Mouse (Mus musculus) C2C12 (cell line): ENCODE measurements around the gene Map3k5.

Experiments
- CEBPB ChIP-seq: IDR thresholded peaks from one replicate; pipeline ENCODE4 v1.6.1; 2011; ENCODE audit warnings: low read depth, mild to moderate bottlenecking, control low read depth, moderate library complexity
- CTCF ChIP-seq: IDR thresholded peaks from one replicate; pipeline ENCODE4 v1.5.1; 2011; ENCODE audit not compliant: control insufficient read depth, insufficient read depth, insufficient read length
- FOSL1 ChIP-seq: IDR thresholded peaks from one replicate; pipeline ENCODE4 v1.8.0; 2011; ENCODE audit warnings: mild to moderate bottlenecking, low read length; ENCODE audit not compliant: poor library complexity, insufficient read depth, severe bottlenecking
- MAX ChIP-seq: IDR thresholded peaks from one replicate; pipeline ENCODE4 v1.6.1; 2011; ENCODE audit warnings: mild to moderate bottlenecking, control low read depth
- MYOD1 ChIP-seq: IDR thresholded peaks from one replicate; pipeline ENCODE4 v1.6.1; 2011; ENCODE audit warnings: low read depth; ENCODE audit not compliant: control insufficient read depth, insufficient read length
- MYOG ChIP-seq: IDR thresholded peaks from one replicate; pipeline ENCODE4 v1.6.1; 2011; ENCODE audit not compliant: control insufficient read depth, insufficient read length; ENCODE audit errors: extremely low read depth
- USF1 ChIP-seq: IDR thresholded peaks from one replicate; pipeline ENCODE4 v1.6.1; 2011; ENCODE audit warnings: low read depth, mild to moderate bottlenecking, control low read depth, moderate library complexity

DNA sequence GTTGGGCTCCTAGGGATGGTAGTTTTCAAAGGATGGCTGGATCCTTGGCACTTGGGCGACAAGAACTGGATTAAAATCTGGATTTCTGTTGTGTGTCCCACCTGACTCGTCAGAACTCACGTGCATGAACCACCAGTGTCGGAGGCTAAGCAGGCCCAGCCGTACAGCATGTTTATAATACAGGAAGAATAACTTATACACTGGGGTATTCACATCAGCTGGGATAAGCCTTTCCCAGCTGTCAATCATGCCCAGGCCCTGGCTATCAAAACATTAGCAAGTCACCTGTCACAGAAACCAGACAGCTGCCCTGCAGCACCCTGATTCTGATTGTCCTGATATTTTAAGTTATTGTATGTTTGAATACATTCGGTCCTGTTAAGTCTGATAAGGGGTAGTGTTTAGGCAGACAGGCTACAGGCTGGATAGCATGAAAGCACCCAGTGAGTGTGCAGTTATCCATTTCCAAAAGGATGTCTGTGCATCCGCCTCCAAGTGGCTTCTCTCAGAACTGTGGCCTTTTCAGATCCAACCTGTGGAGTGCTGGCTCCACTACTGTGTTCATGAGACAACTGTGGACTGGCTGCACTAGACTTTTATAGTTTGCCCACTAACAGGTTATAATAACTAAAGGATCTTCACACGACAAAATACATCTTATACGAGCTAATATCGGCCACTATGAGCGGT, 135.6 kb downstream of the Map3k5 start:
- TF ChIP-seq CTCF, result no peak
- no peak for TF ChIP-seq MYOG
- TF ChIP-seq USF1, result no peak
- TF ChIP-seq MAX, result no peak
- no peak for TF ChIP-seq MYOD1
- no peak for TF ChIP-seq CEBPB
- no peak for TF ChIP-seq FOSL1
